Mouse (Mus musculus): ENCODE results near the gene Clic4.

- TF ChIP-seq CTCF (IDR thresholded peaks at IDR 0.05) (no peak), EP300 (IDR thresholded peaks at IDR 0.05) (no peak; the same call in none of the 2 replicates)
Observed at GRCm38 (mm10) chr4:135254770-135255169, 17.8 kb downstream of the Clic4 start.
